In the genomic region with DNA sequence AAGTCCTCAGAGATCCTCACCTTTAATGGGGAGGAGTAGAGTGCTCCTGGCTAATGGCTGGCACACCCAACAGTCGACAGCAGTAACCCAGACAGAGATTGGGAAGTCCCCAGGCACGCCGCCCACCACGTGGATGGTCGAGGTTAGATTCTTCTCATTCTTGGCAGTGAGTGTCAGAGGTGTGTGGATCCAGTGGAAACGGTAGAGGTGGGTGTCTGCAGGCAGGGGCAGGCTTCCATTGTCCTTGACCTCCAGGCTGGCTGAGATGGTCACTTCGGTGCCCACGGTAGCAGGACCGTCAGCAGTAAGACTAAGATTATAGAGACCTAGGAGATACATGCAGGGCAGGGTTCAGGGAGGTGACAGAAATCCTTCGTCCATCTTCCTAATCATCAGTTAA, we compare ENCODE assay signal across 27 mouse cellular contexts. TPM values are rescaled to one million over a fixed set of nuclear protein-coding genes. Genes with fewer than 3 reads are reported as not detected.
DNase-seq lines count a peak whose midpoint lies in the region; ATAC-seq lines count a peak whose summit lies in the region.
"Had no signal": no experiment of that assay in that cellular context is flagged by ENCODE, and none has a peak within 500 bp of the region (broad histone marks: within the 10 kb centered on the region; RNA-seq: fewer than 3 reads in every experiment).

No protein-coding gene starts in this region.

- H3K4me2 ChIP-seq in heart, embryonic 12.5 days = peak overlapping the region; percentile 9; the same call in 1 of the 2 replicates
- no peak overlapping the region for H3K4me2 ChIP-seq in heart, embryonic 15.5 days
- H3K4me2 ChIP-seq: embryonic facial prominence, embryonic 12.5 days; embryonic facial prominence, embryonic 15.5 days; hindbrain, embryonic 14.5 days had no signal

- no peak for ATAC-seq in heart, embryonic 12.5 days (ENCODE audit: insufficient number of reproducible peaks, low FRiP score)
- 0 out of 2 replicates have a peak, but pooled peaks have one; percentile 32 for ATAC-seq in heart, embryonic 15.5 days (replicated peaks; ENCODE audit: insufficient number of reproducible peaks, insufficient read depth, low FRiP score, low read depth)
- ATAC-seq: CD4-positive, CD25-positive, alpha-beta regulatory T cell, adult 4 months; forebrain, embryonic 14.5 days; forebrain, postnatal 0 days; hindbrain, postnatal 0 days; inflammation-experienced regulatory T-cells, adult 6 months had no signal

- WGBS in heart, embryonic 12.5 days = 30% methylated on average over 10 of the region's 10 CpGs
- 26% methylated on average over 10 of the region's 10 CpGs for WGBS in heart, embryonic 15.5 days

- H3K27ac ChIP-seq in heart, embryonic 12.5 days (ENCODE audit: poor library complexity, severe bottlenecking) = no peak overlapping the region
- no peak overlapping the region for H3K27ac ChIP-seq in heart, embryonic 15.5 days
- H3K27ac ChIP-seq: embryonic facial prominence, embryonic 12.5 days; embryonic facial prominence, embryonic 15.5 days; gastrocnemius, adult 2 months; heart, adult 2 months; hindbrain, embryonic 14.5 days; hindbrain, postnatal 0 days had no signal

- H3K9ac ChIP-seq in heart, embryonic 12.5 days = no peak overlapping the region
- H3K9ac ChIP-seq in heart, embryonic 15.5 days = no peak overlapping the region
- H3K9ac ChIP-seq: embryonic facial prominence, embryonic 12.5 days; embryonic facial prominence, embryonic 15.5 days; forebrain, postnatal 0 days; hindbrain, embryonic 14.5 days had no signal

- no peaks in the 10 kb centered on the region for H3K36me3 ChIP-seq in heart, embryonic 12.5 days
- H3K36me3 ChIP-seq in heart, embryonic 15.5 days = no peaks in the 10 kb centered on the region
- H3K36me3 ChIP-seq: embryonic facial prominence, embryonic 12.5 days; embryonic facial prominence, embryonic 15.5 days had no signal

- H3K9me3 ChIP-seq in heart, embryonic 12.5 days (replicated peaks) = no peaks in the 10 kb centered on the region
- no peaks in the 10 kb centered on the region for H3K9me3 ChIP-seq in heart, embryonic 15.5 days (replicated peaks)
- H3K9me3 ChIP-seq: embryonic facial prominence, embryonic 12.5 days; embryonic facial prominence, embryonic 15.5 days had no signal

- no peak overlapping the region for H3K4me3 ChIP-seq in heart, embryonic 12.5 days
- H3K4me3 ChIP-seq in heart, embryonic 15.5 days = no peak overlapping the region
- H3K4me3 ChIP-seq: embryonic facial prominence, embryonic 12.5 days; embryonic facial prominence, embryonic 15.5 days; gastrocnemius, adult 2 months; heart, adult 2 months had no signal

- intact Hi-C loops in heart, postnatal 25 days (cut with DNase I) = no loop called here
- intact Hi-C loops in heart, postnatal 36 days (cut with DNase I) = no loop called here

- H3K27me3 ChIP-seq in heart, embryonic 12.5 days (replicated peaks) = peaks cover 16% of the 10 kb centered on the region
- H3K27me3 ChIP-seq in heart, embryonic 15.5 days = peaks cover 4% of the 10 kb centered on the region; the same call in 1 of the 2 replicates

- DNase-seq in heart, postnatal 25 days (ENCODE audit: low spot score) = no peak
- DNase-seq in heart, postnatal 36 days = no peak
- peak; percentile 65 for DNase-seq in 3T3-L1 (ENCODE audit: low read depth, low spot score)
- DNase-seq in ZHBTc4 (ENCODE audit: low read depth, low spot score) = peak; percentile 39
- DNase-seq in thymus, postnatal 4 days = no peak
- DNase-seq: adrenal gland, adult 2 months; adrenal gland, postnatal 14 days; cerebellum, adult 11 months; cerebellum, adult 2 months; cerebellum, adult 9-11 months; cerebellum, postnatal 25 days; forebrain, postnatal 0 days; gastrocnemius, adult 2 months; gastrocnemius, postnatal 14 days; heart, adult 2 months; kidney, adult 18-20 months had no signal

- peaks cover 23% of the 10 kb centered on the region for H3K4me1 ChIP-seq in heart, embryonic 12.5 days (replicated peaks)
- H3K4me1 ChIP-seq in heart, embryonic 15.5 days (replicated peaks) = peaks cover 7% of the 10 kb centered on the region

RNA-seq across cellular contexts. Expression of a gene that starts 6.4 kb away (rescaled TPM):
- polyA plus RNA-seq in heart, embryonic 12.5 days (2016; fragmentation: Nextera tagmentation; extraction: Ambion mirVana) = 0.46 and 0.93 TPM in 2 replicates
- total RNA-seq in heart, postnatal 25 days (2021) = under 1 TPM; 0.21 to 0.36 TPM
- polyA plus RNA-seq in heart, embryonic 15.5 days (2015; fragmentation: Nextera tagmentation; extraction: Ambion mirVana) = 0.74 and 1.3 TPM in 2 replicates
- under 1 TPM; 0.11 to 0.14 TPM for total RNA-seq in heart, postnatal 36 days (2021)
- total RNA-seq: gastrocnemius, adult 2 months; gastrocnemius, postnatal 14 days; MEL had no signal
- polyA plus RNA-seq: C2C12; CD4-positive, CD25-positive, alpha-beta regulatory T cell, adult 4 months; inflammation-experienced regulatory T-cells, adult 6 months had no signal

RNA-seq across cellular contexts. Expression of a gene that starts 12.3 kb away (rescaled TPM):
- polyA plus RNA-seq in heart, embryonic 12.5 days (2016; fragmentation: Nextera tagmentation; extraction: Ambion mirVana) = 61.5 and 66.0 TPM in 2 replicates
- 10 to 100 TPM; 39.4 to 43.0 TPM for total RNA-seq in heart, postnatal 25 days (2021)
- polyA plus RNA-seq in heart, embryonic 15.5 days (2015; fragmentation: Nextera tagmentation; extraction: Ambion mirVana) = 41.2 and 49.4 TPM in 2 replicates
- total RNA-seq in heart, postnatal 36 days (2021) = 10 to 100 TPM; 40.3 to 45.2 TPM

Comparison
In these comparisons a context has a peak if more than half of its experiments do, and no peak if none do; other contexts are left out.
1. DNase-seq: peak in 3T3-L1 (single experiment) and ZHBTc4 (single experiment); none in heart, postnatal 25 days (single experiment), heart, postnatal 36 days (0 of 2) and thymus, postnatal 4 days (single experiment).